Mouse (Mus musculus) thymus, adult 18-20 months (tissue): ENCODE results near the gene Nkx1-1.

ENCODE experiments used
- DNase-seq, 2 experiments: peaks; one replicate each; pipeline ENCODE4 v3.0.0; 2022; ENCODE audit warnings: mixed read lengths in 2 of 2

Nkx1-1 gene

DNA sequence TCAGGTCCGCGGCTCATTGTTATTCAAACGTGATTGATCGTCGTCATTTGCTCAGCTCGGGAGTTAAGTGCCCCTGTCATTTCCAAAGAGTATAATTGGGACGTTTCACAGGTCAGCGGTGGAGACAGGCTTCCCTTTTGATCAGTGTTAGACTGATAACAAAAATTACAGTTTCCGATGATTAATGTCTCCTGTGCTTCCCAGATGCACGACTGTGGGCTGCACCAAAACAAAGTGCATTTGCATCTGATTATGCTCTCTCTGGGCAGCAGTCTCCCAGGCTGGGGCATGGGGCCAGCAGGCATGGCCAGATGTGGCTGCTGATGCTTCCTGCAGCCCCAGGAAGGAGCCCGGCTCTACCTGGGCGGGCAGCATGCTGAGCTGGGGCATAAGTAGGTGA, 33.0 kb downstream of the Nkx1-1 start:
- no peak for DNase-seq

DNA sequence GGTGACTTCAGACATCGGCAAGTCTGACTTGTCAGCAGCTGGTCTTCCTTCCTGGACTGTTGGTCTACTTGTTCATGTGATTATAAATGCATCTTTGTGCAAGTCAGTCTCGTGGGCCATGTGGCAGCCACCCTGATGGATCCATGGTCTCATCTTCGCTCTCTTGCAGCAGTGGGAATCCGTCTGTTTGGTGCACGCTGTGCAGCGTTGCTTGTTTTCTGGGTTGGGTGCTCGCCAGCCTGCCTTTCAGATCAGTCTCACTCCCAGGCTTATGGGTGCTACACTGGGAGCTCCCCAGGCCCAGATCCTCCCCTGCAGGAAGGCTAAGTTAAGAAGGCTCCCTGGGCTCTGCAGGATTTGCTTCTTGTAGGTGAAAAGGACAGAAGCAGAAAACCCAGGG, 36.9 kb downstream of the Nkx1-1 start:
- no peak for DNase-seq

DNA sequence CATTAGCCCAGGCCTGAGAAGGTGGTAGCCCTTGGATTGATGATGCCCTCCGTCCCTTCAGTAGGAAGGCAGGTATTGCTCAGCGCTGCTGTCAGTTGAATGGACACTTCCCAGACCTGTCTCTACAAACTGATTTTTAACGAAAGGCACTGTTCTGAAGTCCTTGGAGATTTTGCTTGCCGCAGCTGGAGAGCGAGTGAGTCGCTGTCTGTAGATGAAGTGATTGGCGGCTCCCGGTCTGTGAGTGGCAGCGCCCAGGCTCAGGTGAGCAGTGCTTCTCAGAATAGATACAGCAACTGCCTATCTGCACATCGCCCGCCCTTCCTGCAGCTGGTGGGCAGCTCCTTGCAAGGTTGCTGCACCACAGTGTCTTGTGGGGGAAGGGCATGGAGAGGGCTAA, 38.1 kb downstream of the Nkx1-1 start:
- DNase-seq: no peak

GRCm38 (mm10) chr5:33393803-33394202, 40.0 kb downstream of the Nkx1-1 start:
- peak; percentile 53 to 55 for DNase-seq

DNA sequence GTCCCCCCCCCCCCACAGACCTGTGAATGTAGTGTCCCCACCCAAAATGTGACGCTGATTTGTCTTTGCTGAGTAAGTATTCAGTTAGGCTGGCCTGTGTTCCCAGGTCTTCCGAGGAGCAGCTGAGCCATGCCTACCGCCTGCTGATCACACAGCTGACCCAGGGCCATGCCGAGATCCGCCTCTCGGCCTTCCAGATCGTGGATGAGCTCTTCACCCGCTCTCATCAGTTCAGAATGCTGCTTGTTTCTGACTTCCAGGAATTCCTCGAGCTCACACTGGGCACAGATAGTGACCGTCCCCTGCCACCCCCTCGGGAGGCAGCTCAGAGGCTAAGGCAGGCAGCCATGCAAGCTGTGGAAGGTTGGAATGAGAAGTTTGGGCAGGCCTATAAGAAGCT, 46.2 kb downstream of the Nkx1-1 start:
- no peak for DNase-seq
